Mouse (Mus musculus) kidney, adult 2 months (tissue): ENCODE results near the gene Sart1.

Experiments used
- CTCF ChIP-seq: fragments of 200-500 bp; conservative IDR thresholded peaks from 2 replicates; pipeline ENCODE4 v1.5.1; 2011; ENCODE audit warnings: low read depth, mild to moderate bottlenecking, control low read depth, low read length, moderate library complexity, mixed read lengths; ENCODE audit not compliant: insufficient read depth, insufficient read length
- POLR2A ChIP-seq: fragments of 200-500 bp; IDR thresholded peaks from one replicate; pipeline ENCODE4 v1.6.1; 2011; ENCODE audit warnings: low read depth, low read length, control low read depth

GRCm38 (mm10) chr19:5366175-5367052 lies 22.1 kb downstream of the Sart1 start, which contains the start of gene Eif1ad:
- TF ChIP-seq CTCF (no peak), POLR2A (no peak)
